Mouse (Mus musculus) natural killer cell, adult 2 months (primary cell): ENCODE data around the gene Crygf.
"Not testable (repeated sequence)": the region's sequence is repeated elsewhere in the genome, so short reads cannot be mapped to it uniquely, and the experiment has no call there.

Source experiments
- DNase-seq, 2 experiments: peaks; one replicate each; pipeline ENCODE4 v3.0.0; 2022; ENCODE audit warnings: low spot score in 2 of 2

Gene Crygf

GRCm38 (mm10) chr1:65926294-65926693 is at the start of gene Crygf:
Crygf (plus strand) TSS chr1:65926520.
- DNase-seq: no peak

GRCm38 (mm10) chr1:65925361-65926210 is 734 bp upstream of the Crygf start:
- no peak for DNase-seq

- not testable (repeated sequence) for DNase-seq
These were observed 376 bp downstream of the Crygf start for GRCm38 (mm10) chr1:65926696-65927095.

- DNase-seq: no peak
These were observed 3.7 kb downstream of the Crygf start for GRCm38 (mm10) chr1:65930055-65930454.

GRCm38 (mm10) chr1:65932091-65932812 is 5.9 kb downstream of the Crygf start:
- no peak for DNase-seq
